Mouse (Mus musculus) cortical plate, adult 2 months (tissue): ENCODE results near the gene Rnf225.
A peak's percentile ranks its signal among the peaks of the same experiment; 100 is the strongest.

ENCODE experiments used
- CTCF ChIP-seq: fragments of 200-500 bp; IDR thresholded peaks from 2 replicates; pipeline ENCODE4 v1.5.1; 2011; ENCODE audit warnings: mild to moderate bottlenecking, control low read depth, low read length; ENCODE audit not compliant: insufficient read depth; ENCODE audit errors: extremely low read depth
- POLR2A ChIP-seq: fragments of 200-500 bp; IDR thresholded peaks from 2 replicates; pipeline ENCODE4 v1.6.1; 2011; ENCODE audit warnings: mild to moderate bottlenecking, low read length, control low read depth; ENCODE audit not compliant: insufficient read depth; ENCODE audit errors: extremely low read depth

- TF ChIP-seq POLR2A = no peak
- peak; percentile 6; the same call in 1 of the 2 replicates for TF ChIP-seq CTCF
These were observed 13.7 kb upstream of the Rnf225 start for GRCm38 (mm10) chr7:12913556-12913955.
